Mouse (Mus musculus): ENCODE data around the gene Sord. TPM values are rescaled to one million over a fixed set of nuclear protein-coding genes. Genes with fewer than 3 reads are reported as not detected.

The Sord gene
- polyA plus RNA-seq, 1 experiment from 2014 or later: 31.7 TPM

GRCm38 (mm10) chr2:122233341-122233740 is 1.2 kb upstream of the Sord start:
- Histone ChIP-seq H3K4me2 (ENCODE audit: low read depth, low read length, severe bottlenecking) (no peak overlapping the region), H3K9ac (ENCODE audit: low read length) (no peak overlapping the region), H3K27ac (ENCODE audit: low read depth, low read length) (no peak overlapping the region), H3K36me3 (ENCODE audit: control insufficient read depth, insufficient read depth, low read length) (no peaks in the 10 kb centered on the region), H3K9me3 (ENCODE audit: control insufficient read depth, low read length) (no peaks in the 10 kb centered on the region), H3K4me1 (replicated peaks; ENCODE audit: control insufficient read depth, insufficient read depth, low read length) (no peaks in the 10 kb centered on the region; the same call in 1 of the 2 replicates), H3K27me3 (ENCODE audit: control insufficient read depth, insufficient read depth, low read length) (no peaks in the 10 kb centered on the region), H3K4me3 (ENCODE audit: low read depth, low read length) (no peak overlapping the region)
- 60% methylated on average over 5 of the region's 5 CpGs for WGBS
- no peak for ATAC-seq (replicated peaks; ENCODE audit: low FRiP score)
- DNase-seq (ENCODE audit: low spot score): no peak

GRCm38 (mm10) chr2:122233759-122234557 is 591 bp upstream of the Sord start:
- peak overlapping the region; percentile 58; the same call in 1 of the 2 replicates for H3K27ac ChIP-seq (ENCODE audit: low read depth, low read length)
- no peaks in the 10 kb centered on the region; the same call in 1 of the 2 replicates for H3K4me1 ChIP-seq (replicated peaks; ENCODE audit: control insufficient read depth, insufficient read depth, low read length)
- WGBS: 7% methylated on average over 26 of the region's 26 CpGs
- peak overlapping the region; percentile 51 for H3K4me3 ChIP-seq (ENCODE audit: low read depth, low read length)
- ATAC-seq (replicated peaks; ENCODE audit: low FRiP score) (peak; percentile 32), DNase-seq (ENCODE audit: low spot score) (peak; percentile 61)
- H3K9ac ChIP-seq (ENCODE audit: low read length): peak overlapping the region; percentile 51
- no peaks in the 10 kb centered on the region for H3K36me3 ChIP-seq (ENCODE audit: control insufficient read depth, insufficient read depth, low read length)
- peak overlapping the region; percentile 60 for H3K4me2 ChIP-seq (ENCODE audit: low read depth, low read length, severe bottlenecking)
- H3K27me3 ChIP-seq (ENCODE audit: control insufficient read depth, insufficient read depth, low read length): no peaks in the 10 kb centered on the region
- no peaks in the 10 kb centered on the region for H3K9me3 ChIP-seq (ENCODE audit: control insufficient read depth, low read length)

- Histone ChIP-seq H3K27ac (ENCODE audit: low read depth, low read length) (no peak overlapping the region), H3K9ac (ENCODE audit: low read length) (no peak overlapping the region), H3K4me2 (ENCODE audit: low read depth, low read length, severe bottlenecking) (peak overlapping the region; percentile 60), H3K9me3 (ENCODE audit: control insufficient read depth, low read length) (no peaks in the 10 kb centered on the region), H3K4me3 (ENCODE audit: low read depth, low read length) (peak overlapping the region; percentile 51), H3K36me3 (ENCODE audit: control insufficient read depth, insufficient read depth, low read length) (no peaks in the 10 kb centered on the region), H3K27me3 (ENCODE audit: control insufficient read depth, insufficient read depth, low read length) (no peaks in the 10 kb centered on the region), H3K4me1 (replicated peaks; ENCODE audit: control insufficient read depth, insufficient read depth, low read length) (no peaks in the 10 kb centered on the region; the same call in 1 of the 2 replicates)
- 91% methylated on average over 2 of the region's 2 CpGs for WGBS
- DNase-seq (ENCODE audit: low spot score): no peak
- ATAC-seq (replicated peaks; ENCODE audit: low FRiP score): no peak
Observed at GRCm38 (mm10) chr2:122235425-122235824, 876 bp downstream of the Sord start.

GRCm38 (mm10) chr2:122236321-122236720 is 1.8 kb downstream of the Sord start:
- no peak overlapping the region for H3K9ac ChIP-seq (ENCODE audit: low read length)
- no peak overlapping the region for H3K27ac ChIP-seq (ENCODE audit: low read depth, low read length)
- ATAC-seq (replicated peaks; ENCODE audit: low FRiP score) (no peak), DNase-seq (ENCODE audit: low spot score) (no peak)
- no peak overlapping the region for H3K4me2 ChIP-seq (ENCODE audit: low read depth, low read length, severe bottlenecking)
- no peak overlapping the region for H3K4me3 ChIP-seq (ENCODE audit: low read depth, low read length)
- no peaks in the 10 kb centered on the region; the same call in 1 of the 2 replicates for H3K4me1 ChIP-seq (replicated peaks; ENCODE audit: control insufficient read depth, insufficient read depth, low read length)
- no peaks in the 10 kb centered on the region for H3K9me3 ChIP-seq (ENCODE audit: control insufficient read depth, low read length)
- no peaks in the 10 kb centered on the region for H3K27me3 ChIP-seq (ENCODE audit: control insufficient read depth, insufficient read depth, low read length)
- no peaks in the 10 kb centered on the region for H3K36me3 ChIP-seq (ENCODE audit: control insufficient read depth, insufficient read depth, low read length)

GRCm38 (mm10) chr2:122237891-122238470 is 3.4 kb downstream of the Sord start:
- Histone ChIP-seq H3K4me2 (ENCODE audit: low read depth, low read length, severe bottlenecking) (no peak overlapping the region), H3K9me3 (ENCODE audit: control insufficient read depth, low read length) (no peaks in the 10 kb centered on the region), H3K36me3 (ENCODE audit: control insufficient read depth, insufficient read depth, low read length) (no peaks in the 10 kb centered on the region), H3K4me1 (replicated peaks; ENCODE audit: control insufficient read depth, insufficient read depth, low read length) (no peaks in the 10 kb centered on the region; the same call in 1 of the 2 replicates), H3K27ac (ENCODE audit: low read depth, low read length) (no peak overlapping the region), H3K9ac (ENCODE audit: low read length) (no peak overlapping the region), H3K27me3 (ENCODE audit: control insufficient read depth, insufficient read depth, low read length) (no peaks in the 10 kb centered on the region), H3K4me3 (ENCODE audit: low read depth, low read length) (no peak overlapping the region)
- WGBS: 87% methylated on average over 2 of the region's 2 CpGs
- no peak for ATAC-seq (replicated peaks; ENCODE audit: low FRiP score)
- DNase-seq (ENCODE audit: low spot score): no peak

- Histone ChIP-seq H3K4me2 (ENCODE audit: low read depth, low read length, severe bottlenecking) (no peak overlapping the region), H3K4me3 (ENCODE audit: low read depth, low read length) (no peak overlapping the region), H3K9ac (ENCODE audit: low read length) (no peak overlapping the region), H3K4me1 (replicated peaks; ENCODE audit: control insufficient read depth, insufficient read depth, low read length) (no peaks in the 10 kb centered on the region), H3K36me3 (ENCODE audit: control insufficient read depth, insufficient read depth, low read length) (no peaks in the 10 kb centered on the region), H3K9me3 (ENCODE audit: control insufficient read depth, low read length) (no peaks in the 10 kb centered on the region), H3K27ac (ENCODE audit: low read depth, low read length) (no peak overlapping the region), H3K27me3 (ENCODE audit: control insufficient read depth, insufficient read depth, low read length) (no peaks in the 10 kb centered on the region)
- ATAC-seq (replicated peaks; ENCODE audit: low FRiP score) (no peak), DNase-seq (ENCODE audit: low spot score) (no peak)
Observed at GRCm38 (mm10) chr2:122240735-122241134, 6.2 kb downstream of the Sord start.

GRCm38 (mm10) chr2:122241226-122241625 is 6.7 kb downstream of the Sord start:
- ATAC-seq (replicated peaks; ENCODE audit: low FRiP score): no peak
- H3K27me3 ChIP-seq (ENCODE audit: control insufficient read depth, insufficient read depth, low read length): no peaks in the 10 kb centered on the region
- H3K27ac ChIP-seq (ENCODE audit: low read depth, low read length): no peak overlapping the region
- no peak for DNase-seq (ENCODE audit: low spot score)
- 87% methylated on average over 4 of the region's 4 CpGs for WGBS
- H3K9me3 ChIP-seq (ENCODE audit: control insufficient read depth, low read length): no peaks in the 10 kb centered on the region
- H3K4me1 ChIP-seq (replicated peaks; ENCODE audit: control insufficient read depth, insufficient read depth, low read length): no peaks in the 10 kb centered on the region
- no peak overlapping the region for H3K4me2 ChIP-seq (ENCODE audit: low read depth, low read length, severe bottlenecking)
- no peak overlapping the region for H3K9ac ChIP-seq (ENCODE audit: low read length)
- H3K4me3 ChIP-seq (ENCODE audit: low read depth, low read length): no peak overlapping the region
- H3K36me3 ChIP-seq (ENCODE audit: control insufficient read depth, insufficient read depth, low read length): no peaks in the 10 kb centered on the region

- DNase-seq (ENCODE audit: low spot score) (no peak), ATAC-seq (replicated peaks; ENCODE audit: low FRiP score) (no peak)
- Histone ChIP-seq H3K4me3 (ENCODE audit: low read depth, low read length) (no peak overlapping the region), H3K27me3 (ENCODE audit: control insufficient read depth, insufficient read depth, low read length) (no peaks in the 10 kb centered on the region), H3K9ac (ENCODE audit: low read length) (no peak overlapping the region), H3K36me3 (ENCODE audit: control insufficient read depth, insufficient read depth, low read length) (no peaks in the 10 kb centered on the region), H3K4me1 (replicated peaks; ENCODE audit: control insufficient read depth, insufficient read depth, low read length) (no peaks in the 10 kb centered on the region), H3K27ac (ENCODE audit: low read depth, low read length) (no peak overlapping the region), H3K4me2 (ENCODE audit: low read depth, low read length, severe bottlenecking) (no peak overlapping the region), H3K9me3 (ENCODE audit: control insufficient read depth, low read length) (no peaks in the 10 kb centered on the region)
- WGBS: 76% methylated on average over 6 of the region's 6 CpGs
Observed at GRCm38 (mm10) chr2:122241935-122242334, 7.4 kb downstream of the Sord start.
